Mouse (Mus musculus) spleen, adult 2 months (tissue): Measurements from ENCODE around the gene 4933406M09Rik. TPM values are rescaled to one million over a fixed set of nuclear protein-coding genes. Genes with fewer than 3 reads are reported as not detected.

Source experiments
- DNase-seq, 2 experiments: peaks; one replicate each; pipeline versions ENCODE4 v3.0.0 to v3.0.0-alpha.2; 2012 to 2021; ENCODE audit warnings: low spot score in 2 of 2, low read depth in 1 of 2
- H3K27ac ChIP-seq: fragments of 200-500 bp; 2 replicates; pipeline ENCODE4 v1.5.1; 2012; ENCODE audit warnings: low read length, inconsistent platforms; ENCODE audit not compliant: insufficient read depth
- H3K27me3 ChIP-seq: fragments of 200-500 bp; 2 replicates; pipeline ENCODE4 v1.6.1; 2012; ENCODE audit warnings: mild to moderate bottlenecking, moderate library complexity, low read length, inconsistent platforms; ENCODE audit not compliant: control insufficient read depth, insufficient read depth
- H3K36me3 ChIP-seq: fragments of 200-500 bp; 2 replicates; pipeline ENCODE4 v1.6.1; 2012; ENCODE audit warnings: mild to moderate bottlenecking, low read length, inconsistent platforms; ENCODE audit not compliant: control insufficient read depth, insufficient read depth
- H3K4me1 ChIP-seq: fragments of 200-500 bp; 2 replicates; pipeline ENCODE4 v1.6.1; 2011; ENCODE audit warnings: inconsistent platforms; ENCODE audit not compliant: control insufficient read depth, insufficient read depth, insufficient read length
- H3K4me3 ChIP-seq: fragments of 200-500 bp; 2 replicates; pipeline ENCODE4 v1.5.1; 2011; ENCODE audit warnings: mild to moderate bottlenecking, inconsistent platforms; ENCODE audit not compliant: insufficient read depth, insufficient read length; ENCODE audit errors: extremely low read depth
- CTCF ChIP-seq: fragments of 200-500 bp; IDR thresholded peaks from 2 replicates; pipeline ENCODE4 v1.5.1; 2011; ENCODE audit warnings: mild to moderate bottlenecking, inconsistent platforms; ENCODE audit not compliant: insufficient read depth, insufficient read length, insufficient replicate concordance; ENCODE audit errors: extremely low read depth
- POLR2A ChIP-seq: fragments of 200-500 bp; IDR thresholded peaks from 2 replicates; pipeline ENCODE4 v1.6.1; 2011; ENCODE audit warnings: low read depth, low read length, inconsistent platforms
- WGBS: fragments of 180-500 bp; shearing (Covaris S2); methylation state at CpG from one replicate; pipeline ENCODE4 v1.1.7; 2018; 5-methylcytosine and 5-hydroxymethylcytosine counted together
- polyA plus RNA-seq: library from polyadenylated mRNA; depleted of rRNA; stranded (reverse); fragments of >200 nt; gene quantifications from 2 replicates; pipeline ENCODE4 v1.2.3, GENCODE M21; 2012; rRNA removed

Gene 4933406M09Rik
- polyA plus RNA-seq: not detected in 2 replicates

DNA sequence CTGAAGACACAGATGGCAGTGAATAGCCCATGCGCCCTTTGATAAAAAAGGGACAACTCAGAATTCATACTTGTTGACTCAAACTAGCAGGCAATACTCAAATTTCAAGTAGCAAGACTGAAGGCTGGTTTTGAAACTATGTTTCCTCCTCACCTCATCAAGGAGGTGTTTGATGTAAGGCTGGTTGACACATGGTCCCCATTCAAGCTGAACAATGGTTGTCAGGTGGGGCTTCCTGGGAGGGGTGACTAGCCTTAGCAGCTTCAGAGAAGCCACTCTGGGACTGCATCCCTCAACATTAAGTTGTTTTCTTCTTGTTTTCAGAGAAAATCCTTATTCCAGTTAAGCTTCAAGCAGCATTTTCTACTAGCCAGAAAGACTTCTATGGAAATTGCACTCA, at the start of gene 4933406M09Rik:
TSS of gene 4933406M09Rik (plus strand) at position 275 of the 400 bp plus-strand sequence.
- no peak for DNase-seq
- no peak for TF ChIP-seq POLR2A
- TF ChIP-seq CTCF: no peak
- Histone ChIP-seq H3K4me1 (no peaks in the 10 kb centered on the region), H3K27me3 (no peaks in the 10 kb centered on the region; the same call in 1 of the 2 replicates), H3K27ac (no peak within 1 kb of the TSS), H3K4me3 (no peak within 1 kb of the TSS), H3K36me3 (no peaks in the 10 kb centered on the region)
- 97% methylated on average over 1 of the region's 1 CpGs for WGBS

GRCm38 (mm10) chr1:134336958-134337710, 48.6 kb upstream of the 4933406M09Rik start:
- H3K36me3 ChIP-seq: no peaks in the 10 kb centered on the region
- DNase-seq: no peak
- H3K4me1 ChIP-seq: 0 out of 2 replicates have a peak, but pooled peaks cover 5% of the 10 kb centered on the region
- no peak for TF ChIP-seq CTCF
- no peak for TF ChIP-seq POLR2A
- H3K27ac ChIP-seq: no peak overlapping the region
- H3K27me3 ChIP-seq: no peaks in the 10 kb centered on the region
- no peak overlapping the region for H3K4me3 ChIP-seq
- 37% methylated on average over 11 of the region's 11 CpGs for WGBS

GRCm38 (mm10) chr1:134339162-134339561, 46.6 kb upstream of the 4933406M09Rik start:
- Histone ChIP-seq H3K36me3 (no peaks in the 10 kb centered on the region), H3K4me1 (no peaks in the 10 kb centered on the region), H3K4me3 (no peak overlapping the region), H3K27ac (no peak overlapping the region), H3K27me3 (no peaks in the 10 kb centered on the region)
- 88% methylated on average over 7 of the region's 7 CpGs for WGBS
- TF ChIP-seq POLR2A: no peak
- TF ChIP-seq CTCF: no peak
- no peak for DNase-seq

- Histone ChIP-seq H3K4me3 (no peak overlapping the region), H3K27me3 (0 out of 2 replicates have a peak, but pooled peaks cover 1% of the 10 kb centered on the region), H3K36me3 (no peaks in the 10 kb centered on the region), H3K27ac (no peak overlapping the region), H3K4me1 (peaks cover 6% of the 10 kb centered on the region; the same call in 1 of the 2 replicates)
- TF ChIP-seq POLR2A (no peak), CTCF (no peak)
- DNase-seq: no peak
- WGBS: 95% methylated on average over 18 of the region's 18 CpGs
These were observed 45.8 kb upstream of the 4933406M09Rik start for GRCm38 (mm10) chr1:134339757-134340619.

DNA sequence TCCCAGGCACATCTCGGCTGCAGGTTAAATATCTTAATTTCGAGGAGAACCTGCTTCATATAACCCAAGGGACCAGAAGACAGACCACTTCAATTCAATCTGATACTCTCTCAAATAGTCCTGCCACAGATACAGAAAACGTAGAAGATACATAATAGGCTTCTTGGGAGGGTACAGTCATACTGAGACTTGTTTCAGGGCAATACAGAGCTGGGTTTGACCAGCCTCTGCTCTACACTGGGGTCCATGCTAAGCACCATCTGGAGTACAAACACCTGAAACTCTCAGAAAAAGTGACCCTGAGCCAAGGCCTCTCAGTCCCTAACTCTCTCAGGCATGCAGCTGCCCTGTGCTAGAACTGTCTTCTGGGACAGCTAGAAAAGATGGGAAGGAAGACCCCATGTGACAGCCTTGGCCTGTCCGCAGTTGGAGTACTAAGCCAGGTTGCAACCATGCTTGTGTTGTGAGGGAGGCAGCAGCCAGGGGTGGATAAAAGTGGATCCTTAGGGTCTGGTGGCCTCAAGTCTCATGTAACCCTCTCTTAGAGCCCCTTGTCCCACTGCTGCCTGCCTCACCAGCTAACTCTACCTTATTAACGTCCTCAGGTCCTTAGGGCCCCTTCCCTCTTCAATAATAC, 44.0 kb upstream of the 4933406M09Rik start:
- H3K4me3 ChIP-seq: no peak overlapping the region

GRCm38 (mm10) chr1:134342278-134342664, 43.5 kb upstream of the 4933406M09Rik start:
- peaks cover 5% of the 10 kb centered on the region; the same call in 1 of the 2 replicates for H3K36me3 ChIP-seq
- H3K4me1 ChIP-seq: peaks cover 6% of the 10 kb centered on the region; the same call in 1 of the 2 replicates
- WGBS: 81% methylated on average over 2 of the region's 2 CpGs
- 0 out of 2 replicates have a peak, but pooled peaks cover 1% of the 10 kb centered on the region for H3K27me3 ChIP-seq
- TF ChIP-seq CTCF (no peak), POLR2A (no peak)
- H3K27ac ChIP-seq: no peak overlapping the region
- DNase-seq: no peak
- H3K4me3 ChIP-seq: no peak overlapping the region

More for the DNA sequence above, 44.0 kb upstream of the 4933406M09Rik start:
- peaks cover 4% of the 10 kb centered on the region; the same call in 1 of the 2 replicates for H3K36me3 ChIP-seq
- whole genome bisulfite sequencing: 87% methylated on average over 5 of the region's 5 CpGs
- DNase-seq: no peak
- H3K4me1 ChIP-seq: peaks cover 6% of the 10 kb centered on the region; the same call in 1 of the 2 replicates
- 0 out of 2 replicates have a peak, but pooled peaks cover 1% of the 10 kb centered on the region for H3K27me3 ChIP-seq
- TF ChIP-seq POLR2A: no peak
- no peak for TF ChIP-seq CTCF
- H3K27ac ChIP-seq: no peak overlapping the region
